Mouse (Mus musculus) spleen, adult 2 months (tissue): ENCODE results near the gene Rab3gap1.

Source experiments
- CTCF ChIP-seq: fragments of 200-500 bp; IDR thresholded peaks from 2 replicates; pipeline ENCODE4 v1.5.1; 2011; ENCODE audit warnings: mild to moderate bottlenecking, inconsistent platforms; ENCODE audit not compliant: insufficient read depth, insufficient read length, insufficient replicate concordance; ENCODE audit errors: extremely low read depth
- POLR2A ChIP-seq: fragments of 200-500 bp; IDR thresholded peaks from 2 replicates; pipeline ENCODE4 v1.6.1; 2011; ENCODE audit warnings: low read depth, low read length, inconsistent platforms

DNA sequence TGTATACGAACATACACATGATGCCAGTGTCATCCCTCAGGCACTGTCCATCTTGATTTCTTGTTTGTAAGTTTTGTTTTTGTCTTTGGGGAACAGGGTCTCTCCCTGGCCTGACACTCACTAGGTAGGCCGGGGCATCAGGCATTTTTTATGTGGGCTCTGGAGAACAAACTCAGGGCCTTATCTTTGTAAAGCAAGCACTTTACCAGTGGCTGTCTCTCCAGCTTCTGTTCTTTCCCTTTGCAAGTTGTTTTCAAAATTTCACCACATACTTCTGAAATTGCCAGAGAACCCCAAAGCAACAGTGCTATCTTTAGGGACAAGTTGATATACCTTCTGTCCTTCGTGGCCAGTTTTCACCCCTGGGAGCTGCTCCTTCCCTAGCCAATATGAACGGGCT lies 34.4 kb upstream of the Rab3gap1 start:
- TF ChIP-seq CTCF = no peak
- no peak for TF ChIP-seq POLR2A
